Mouse (Mus musculus) limb, embryonic 11.5 days (tissue): ENCODE measurements around the gene Adam22. TPM values are rescaled to one million over a fixed set of nuclear protein-coding genes. Genes with fewer than 3 reads are reported as not detected.
A peak's percentile ranks its signal among the peaks of the same experiment; 100 is the strongest.
"Not testable (repeated sequence)": the region's sequence is repeated elsewhere in the genome, so short reads cannot be mapped to it uniquely, and the experiment has no call there.

Experiments
- ATAC-seq: fragments of 200-750 bp; cut with Nextera tagmentation; 2 replicates; pipeline ENCODE4 v1.8.0; 2017; ENCODE audit warnings: low read depth; ENCODE audit not compliant: insufficient number of reproducible peaks, low FRiP score, low TSS enrichment
- DNase-seq: peaks from one replicate; pipeline ENCODE4 v3.0.0-alpha.2; 2015; ENCODE audit warnings: low spot score
- H3K27ac ChIP-seq: fragments of 300-500 bp; sonication (generic); replicated peaks from 2 replicates; pipeline ENCODE4 v1.5.1; 2014; ENCODE audit warnings: low read depth, mild to moderate bottlenecking, low read length
- H3K27me3 ChIP-seq: fragments of 300-500 bp; sonication (generic); 2 replicates; pipeline ENCODE4 v1.6.1; 2014; ENCODE audit warnings: mild to moderate bottlenecking, low read length, mixed read lengths; ENCODE audit not compliant: control insufficient read depth, insufficient read depth
- H3K36me3 ChIP-seq: fragments of 300-500 bp; sonication (generic); 2 replicates; pipeline ENCODE4 v1.6.1; 2014; ENCODE audit warnings: mild to moderate bottlenecking, low read length, moderate library complexity, mixed read lengths; ENCODE audit not compliant: control insufficient read depth, insufficient read depth
- H3K4me1 ChIP-seq: fragments of 300-500 bp; sonication (generic); 2 replicates; pipeline ENCODE4 v1.6.1; 2014; ENCODE audit warnings: low read length, mixed read lengths; ENCODE audit not compliant: control insufficient read depth, insufficient read depth
- H3K4me2 ChIP-seq: fragments of 300-500 bp; sonication (generic); 2 replicates; pipeline ENCODE4 v1.6.1; 2014; ENCODE audit warnings: low read depth, mild to moderate bottlenecking, moderate library complexity; ENCODE audit not compliant: severe bottlenecking
- H3K4me3 ChIP-seq: fragments of 300-500 bp; sonication (generic); 2 replicates; pipeline ENCODE4 v1.5.1; 2014; ENCODE audit warnings: low read depth, low read length
- H3K9ac ChIP-seq: fragments of 300-500 bp; sonication (generic); 2 replicates; pipeline ENCODE4 v1.6.1; 2014; ENCODE audit warnings: mild to moderate bottlenecking, low read length
- H3K9me3 ChIP-seq: fragments of 300-500 bp; sonication (generic); 2 replicates; pipeline ENCODE4 v1.6.1; 2016; ENCODE audit warnings: low read length; ENCODE audit not compliant: control insufficient read depth
- WGBS: fragments of 180-500 bp; shearing (Covaris S2); extraction: QIAGEN DNeasy Blood & Tissue Kit; methylation state at CpG from one replicate; pipeline ENCODE4 v1.1.7; 2014; 5-methylcytosine and 5-hydroxymethylcytosine counted together
- microRNA-seq: library from miRNA; unstranded; fragments of <30 nt; microRNA quantifications from one replicate; pipeline ENCODE4, GENCODE M21; 2016
- polyA plus RNA-seq: library from polyadenylated mRNA; unstranded; fragments of >200 nt; fragmentation: Nextera tagmentation; extraction: Ambion mirVana; gene quantifications from 2 replicates; pipeline ENCODE4 v1.2.1, GENCODE M21; 2014

The Adam22 gene
- polyA plus RNA-seq, 1 experiment from 2014 or later, result 7.3 TPM

DNA sequence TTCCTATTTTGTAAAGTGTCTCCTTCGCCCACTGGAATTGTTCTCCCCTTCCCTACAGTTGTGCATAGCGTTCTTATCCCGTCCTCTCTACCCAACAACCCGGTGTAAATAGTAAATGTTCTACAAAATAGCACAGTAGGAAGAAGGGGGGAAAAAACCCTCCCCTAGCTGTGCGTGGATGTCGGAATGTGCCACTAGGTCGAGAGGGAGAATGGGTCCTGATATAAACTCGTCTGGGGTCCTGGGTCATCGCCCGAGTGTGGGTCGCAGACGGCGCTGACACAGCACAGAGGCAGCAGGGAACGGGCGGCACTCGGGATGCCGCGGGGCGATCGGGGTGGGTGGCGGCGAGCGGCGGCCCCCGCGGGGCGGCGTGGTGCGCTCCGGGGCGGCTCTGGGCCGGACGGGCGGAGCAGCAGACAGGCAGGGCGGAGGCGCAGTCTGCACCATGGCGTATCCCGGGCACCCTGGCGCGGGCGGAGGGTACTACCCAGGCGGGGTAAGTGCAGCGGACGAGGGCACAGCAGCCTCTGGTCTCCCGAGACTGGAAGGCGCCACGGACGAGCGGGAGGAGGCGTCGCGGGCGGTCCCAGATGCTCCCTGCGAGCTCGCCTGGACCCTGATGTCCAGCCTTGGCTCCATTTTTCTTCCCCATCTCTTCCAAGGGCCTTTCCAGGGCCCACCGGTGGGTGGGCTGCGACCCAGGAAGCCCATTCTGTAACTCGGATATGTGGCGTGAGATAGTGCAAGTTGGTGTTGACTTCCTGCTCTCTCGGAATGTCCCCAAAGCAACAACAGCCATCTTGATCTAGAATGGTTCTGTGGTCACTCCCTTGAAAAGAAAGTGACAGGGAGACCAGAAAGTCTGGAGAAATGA is 311.6 kb downstream of the Adam22 start:
- Histone ChIP-seq H3K4me1 (0 out of 2 replicates have a peak, but pooled peaks cover 2% of the 10 kb centered on the region), H3K27me3 (no peaks in the 10 kb centered on the region), H3K9ac (peak overlapping the region; percentile 90), H3K4me3 (peak overlapping the region; percentile 72), H3K36me3 (no peaks in the 10 kb centered on the region), H3K27ac (peak overlapping the region; percentile 66; the same call in 1 of the 2 replicates), H3K4me2 (peak overlapping the region; percentile 58), H3K9me3 (no peaks in the 10 kb centered on the region)
- DNase-seq, result peak; percentile 78
- peak; percentile 94 for ATAC-seq
- WGBS, result under 1% methylated on average over 60 of the region's 60 CpGs

DNA sequence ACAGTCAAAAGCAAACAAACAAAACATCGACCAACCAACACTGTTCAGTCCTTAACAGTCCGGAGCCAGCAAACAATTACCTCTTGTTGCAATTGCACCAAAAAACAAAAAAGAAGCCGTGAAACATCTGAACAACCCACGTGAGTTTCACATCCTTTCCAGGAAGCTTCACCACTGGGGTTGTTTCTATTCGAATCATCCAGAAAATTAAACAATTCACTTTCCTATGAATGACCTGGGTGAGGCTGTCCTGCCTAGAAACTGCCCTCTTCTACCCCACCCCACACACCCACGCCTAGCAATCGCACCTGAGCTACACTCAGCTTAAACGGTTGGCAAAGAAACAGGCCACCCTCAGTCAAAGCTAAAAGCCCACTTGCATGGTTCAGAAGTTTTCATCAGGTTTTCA is 312.2 kb downstream of the Adam22 start:
- Histone ChIP-seq H3K36me3 (no peaks in the 10 kb centered on the region), H3K4me3 (peak overlapping the region; percentile 72), H3K9ac (peak overlapping the region; percentile 90; the same call in 1 of the 2 replicates), H3K27ac (no peak overlapping the region), H3K4me2 (peak overlapping the region; percentile 58), H3K4me1 (0 out of 2 replicates have a peak, but pooled peaks cover 2% of the 10 kb centered on the region), H3K27me3 (no peaks in the 10 kb centered on the region), H3K9me3 (no peaks in the 10 kb centered on the region)
- DNase-seq, result no peak
- ATAC-seq, result peak; percentile 37
- 47% methylated on average over 8 of the region's 8 CpGs for WGBS

DNA sequence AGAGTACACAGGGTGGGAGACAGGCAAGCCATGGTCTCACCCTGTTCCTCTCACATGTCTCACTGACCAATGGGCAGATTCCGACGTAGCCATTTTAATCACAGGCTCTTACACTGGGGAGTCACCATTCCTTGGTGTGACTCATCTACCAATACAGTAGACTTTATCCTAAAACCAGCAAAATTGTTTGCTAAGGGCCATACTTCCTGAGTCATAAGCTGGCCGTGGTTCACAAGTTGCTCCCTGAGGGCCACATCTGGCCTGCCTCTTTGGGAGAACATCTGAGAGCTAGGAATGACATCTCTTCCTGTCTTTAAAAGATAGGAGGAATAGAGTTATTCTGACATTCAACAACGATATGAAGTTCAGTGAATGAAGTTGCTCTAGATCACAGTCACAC is 314.1 kb downstream of the Adam22 start:
- Histone ChIP-seq H3K9ac (no peak overlapping the region), H3K27me3 (no peaks in the 10 kb centered on the region), H3K4me3 (no peak overlapping the region), H3K27ac (no peak overlapping the region), H3K4me1 (0 out of 2 replicates have a peak, but pooled peaks cover 2% of the 10 kb centered on the region), H3K9me3 (no peaks in the 10 kb centered on the region), H3K4me2 (no peak overlapping the region), H3K36me3 (no peaks in the 10 kb centered on the region)
- WGBS, result 92% methylated on average over 4 of the region's 4 CpGs
- ATAC-seq (no peak), DNase-seq (no peak)

DNA sequence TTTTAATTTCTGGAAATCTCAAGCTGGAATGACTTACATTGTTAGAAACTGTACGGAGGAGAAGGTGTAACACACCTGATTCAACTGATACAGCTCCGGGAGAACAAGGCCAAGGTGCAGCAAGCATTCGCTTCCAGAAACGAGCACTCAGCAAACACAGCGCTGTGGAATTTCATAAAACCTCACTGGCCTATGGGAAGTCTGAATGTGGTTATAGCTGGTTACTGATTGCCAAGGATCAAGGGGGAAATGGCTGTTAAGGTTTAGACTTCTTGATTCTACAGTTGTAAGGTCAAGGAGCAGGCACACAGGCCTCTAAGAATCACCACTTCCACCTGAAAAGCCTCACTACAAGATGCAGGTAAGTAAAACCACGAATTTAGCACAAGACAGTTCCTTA is 322.1 kb downstream of the Adam22 start, which contains the start of gene Sri:
TSS of gene Sri (plus strand) at position 224 of the 400 bp plus-strand sequence.
- Histone ChIP-seq H3K9me3 (no peaks in the 10 kb centered on the region), H3K4me3 (no peak within 1 kb of the TSS), H3K27me3 (no peaks in the 10 kb centered on the region), H3K9ac (no peak within 1 kb of the TSS), H3K4me1 (no peaks in the 10 kb centered on the region), H3K36me3 (no peaks in the 10 kb centered on the region), H3K27ac (no peak within 1 kb of the TSS), H3K4me2 (no peak within 1 kb of the TSS)
- ATAC-seq (no peak), DNase-seq (no peak)
- WGBS, result 87% methylated on average over 6 of the region's 6 CpGs

DNA sequence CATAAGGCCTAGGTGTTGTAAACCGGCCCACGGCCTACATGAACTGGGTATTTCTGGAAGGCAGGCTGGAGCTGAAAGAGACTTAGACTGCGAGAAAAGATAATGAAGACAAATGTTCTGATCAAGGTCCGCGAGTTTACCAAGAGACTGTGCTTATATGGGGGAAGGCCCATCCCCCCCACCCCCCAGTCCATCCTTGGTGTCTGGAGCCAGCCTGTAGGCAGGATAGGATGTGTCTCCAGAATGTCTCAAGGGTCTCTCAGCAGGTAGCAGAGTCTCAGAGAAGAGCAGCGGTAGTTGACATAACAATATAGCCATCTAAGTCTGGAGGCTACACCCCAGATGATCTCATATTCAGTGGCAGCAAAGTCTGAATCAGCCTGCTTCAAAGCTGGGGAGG is 333.4 kb downstream of the Adam22 start:
- not testable (repeated sequence) for DNase-seq, H3K27me3 ChIP-seq, H3K27ac ChIP-seq, H3K4me1 ChIP-seq, H3K9me3 ChIP-seq, ATAC-seq, H3K4me2 ChIP-seq, H3K36me3 ChIP-seq, H3K4me3 ChIP-seq, H3K9ac ChIP-seq
- 83% methylated on average over 6 of the region's 6 CpGs for WGBS

Small RNAs within 50 kb of the gene (microRNA-seq; reads per million reads assigned to microRNA genes)
- gene Gm24196, result not detected

Other genes starting within 250 kb of the Adam22 start
- 83.1 and 87.1 TPM in 2 replicates for gene Dbf4, start 54.6 kb upstream of the Adam22 start, polyA plus RNA-seq
- gene Slc25a40, start 54.7 kb upstream of the Adam22 start, polyA plus RNA-seq, result 9.6 and 12.2 TPM in 2 replicates